Mouse (Mus musculus) embryonic facial prominence, embryonic 12.5 days (tissue): ENCODE data around the gene Klhl32. TPM values are rescaled to one million over a fixed set of nuclear protein-coding genes. Genes with fewer than 3 reads are reported as not detected.

Source experiments
- ATAC-seq: fragments of 200-750 bp; cut with Nextera tagmentation; 2 replicates; pipeline ENCODE4 v1.8.0; 2017; ENCODE audit not compliant: insufficient number of reproducible peaks, insufficient read depth, low FRiP score, low TSS enrichment
- H3K27ac ChIP-seq: fragments of 300-500 bp; sonication (generic); 2 replicates; pipeline ENCODE4 v1.5.1; 2016; ENCODE audit warnings: mild to moderate bottlenecking
- H3K27me3 ChIP-seq: fragments of 300-500 bp; sonication (generic); 2 replicates; pipeline ENCODE4 v1.6.1; 2016; ENCODE audit warnings: mild to moderate bottlenecking, moderate library complexity
- H3K36me3 ChIP-seq: fragments of 300-500 bp; sonication (generic); 2 replicates; pipeline ENCODE4 v1.6.1; 2016; ENCODE audit warnings: mild to moderate bottlenecking
- H3K4me1 ChIP-seq: fragments of 300-500 bp; sonication (generic); 2 replicates; pipeline ENCODE4 v1.6.1; 2016
- H3K4me2 ChIP-seq: fragments of 300-500 bp; sonication (generic); replicated peaks from 2 replicates; pipeline ENCODE4 v1.6.1; 2016; ENCODE audit warnings: mild to moderate bottlenecking, moderate library complexity
- H3K4me3 ChIP-seq: fragments of 300-500 bp; sonication (generic); 2 replicates; pipeline ENCODE4 v1.5.1; 2016; ENCODE audit warnings: mild to moderate bottlenecking
- H3K9ac ChIP-seq: fragments of 300-500 bp; sonication (generic); 2 replicates; pipeline ENCODE4 v1.6.1; 2016; ENCODE audit warnings: mild to moderate bottlenecking, moderate library complexity
- H3K9me3 ChIP-seq: fragments of 300-500 bp; sonication (generic); 2 replicates; pipeline ENCODE4 v1.6.1; 2016; ENCODE audit warnings: mild to moderate bottlenecking, moderate library complexity
- WGBS: fragments of 180-500 bp; shearing (Covaris S2); methylation state at CpG from one replicate; pipeline ENCODE4 v1.1.7; 2016; 5-methylcytosine and 5-hydroxymethylcytosine counted together
- polyA plus RNA-seq: library from polyadenylated mRNA; unstranded; fragments of >200 nt; fragmentation: Nextera tagmentation; extraction: Ambion mirVana; gene quantifications from 2 replicates; pipeline ENCODE4 v1.2.1, GENCODE M21; 2016

Klhl32 gene
- polyA plus RNA-seq, 1 experiment from 2014 or later: 4.1 TPM

DNA sequence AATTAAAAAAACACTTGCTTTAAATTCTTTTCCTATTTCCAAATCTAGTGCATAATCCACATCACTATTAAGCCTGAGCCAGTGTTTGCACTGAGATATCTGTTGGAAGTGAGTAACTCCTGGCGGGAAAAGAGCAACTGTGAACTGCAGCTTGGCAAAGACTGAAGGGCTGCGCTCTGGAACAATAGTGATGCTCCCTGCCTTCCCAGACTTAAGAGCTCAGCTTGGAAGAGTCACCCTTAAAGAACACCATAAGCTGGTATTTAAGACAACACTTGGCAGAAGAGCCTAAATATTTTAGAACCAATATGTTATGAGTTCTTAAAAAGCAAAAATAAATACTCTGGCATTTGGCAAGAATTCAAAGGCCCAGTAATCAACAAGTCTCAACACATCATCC, 55.7 kb downstream of the Klhl32 start:
- no peak overlapping the region for H3K4me2 ChIP-seq
- WGBS: 80% methylated on average over 2 of the region's 2 CpGs

GRCm38 (mm10) chr4:24793726-24794345, 57.1 kb downstream of the Klhl32 start:
- WGBS: 27% methylated on average over 7 of the region's 7 CpGs
- 0 out of 2 replicates have a peak, but pooled peaks cover 2% of the 10 kb centered on the region for H3K9me3 ChIP-seq
- no peak overlapping the region for H3K27ac ChIP-seq
- H3K4me3 ChIP-seq: no peak overlapping the region
- no peaks in the 10 kb centered on the region for H3K4me1 ChIP-seq
- ATAC-seq: no peak
- H3K27me3 ChIP-seq: no peaks in the 10 kb centered on the region
- H3K4me2 ChIP-seq: no peak overlapping the region
- H3K9ac ChIP-seq: no peak overlapping the region
- H3K36me3 ChIP-seq: no peaks in the 10 kb centered on the region

More for the DNA sequence above, 55.7 kb downstream of the Klhl32 start:
- Histone ChIP-seq H3K9me3 (0 out of 2 replicates have a peak, but pooled peaks cover 2% of the 10 kb centered on the region), H3K27me3 (no peaks in the 10 kb centered on the region), H3K4me1 (no peaks in the 10 kb centered on the region), H3K27ac (no peak overlapping the region), H3K4me3 (no peak overlapping the region), H3K9ac (no peak overlapping the region), H3K36me3 (no peaks in the 10 kb centered on the region)
- ATAC-seq: no peak

DNA sequence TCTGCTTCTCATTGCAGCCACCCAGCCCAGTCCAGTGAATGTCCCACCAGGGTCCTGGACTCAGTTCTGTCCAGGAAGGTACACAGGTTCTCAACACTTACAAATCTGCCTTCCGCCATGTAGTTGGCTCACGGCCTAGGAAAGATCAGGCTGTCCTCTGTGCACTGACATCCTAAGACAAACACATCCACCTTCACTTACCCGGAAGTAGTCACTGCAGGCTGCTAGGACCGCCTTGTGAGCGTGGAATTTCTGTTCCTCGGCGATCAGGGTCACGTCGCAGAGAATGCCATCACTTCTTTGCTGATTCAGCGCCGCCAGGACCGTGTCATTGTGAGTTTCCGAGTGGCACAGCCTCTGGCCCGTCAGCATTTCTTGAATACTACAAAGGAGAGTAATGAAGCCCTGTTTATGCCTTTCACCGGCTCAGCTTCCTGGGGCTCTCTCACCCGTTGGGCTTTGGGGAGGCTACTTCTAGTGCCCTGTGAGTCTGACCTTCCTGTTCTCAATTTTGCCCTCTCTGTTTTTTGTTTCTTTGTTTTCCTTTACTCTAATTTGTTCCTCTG, 58.4 kb downstream of the Klhl32 start:
- no peak for ATAC-seq
- H3K9ac ChIP-seq: no peak overlapping the region
- H3K4me3 ChIP-seq: no peak overlapping the region
- 0 out of 2 replicates have a peak overlapping the region, but pooled peaks have one; percentile 14 for H3K4me2 ChIP-seq
- 0 out of 2 replicates have a peak, but pooled peaks cover 2% of the 10 kb centered on the region for H3K9me3 ChIP-seq
- no peak overlapping the region for H3K27ac ChIP-seq
- 16% methylated on average over 16 of the region's 16 CpGs for WGBS
- H3K36me3 ChIP-seq: no peaks in the 10 kb centered on the region
- no peaks in the 10 kb centered on the region for H3K4me1 ChIP-seq
- no peaks in the 10 kb centered on the region for H3K27me3 ChIP-seq

DNA sequence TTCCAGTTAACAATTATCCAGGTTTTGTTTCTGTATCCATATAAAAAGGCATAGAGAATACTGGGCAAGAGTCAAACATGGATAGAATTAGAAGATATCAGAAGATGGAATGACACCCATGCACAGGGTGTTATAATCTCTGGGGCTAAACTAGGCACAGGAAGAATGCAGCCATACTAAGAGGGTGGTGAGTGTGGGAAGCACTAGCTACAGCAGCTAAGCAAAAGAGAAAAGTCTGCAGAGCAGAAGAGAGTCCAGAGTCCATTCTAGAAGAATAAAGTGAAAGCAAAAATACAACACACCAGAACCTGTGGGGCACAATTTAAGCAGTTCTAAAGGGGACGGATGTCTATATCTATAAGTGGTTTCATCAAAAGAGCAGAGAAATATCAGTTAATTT, 61.6 kb downstream of the Klhl32 start:
- Histone ChIP-seq H3K36me3 (no peaks in the 10 kb centered on the region), H3K9me3 (0 out of 2 replicates have a peak, but pooled peaks cover 2% of the 10 kb centered on the region), H3K27me3 (no peaks in the 10 kb centered on the region), H3K4me2 (no peak overlapping the region), H3K9ac (no peak overlapping the region), H3K4me3 (no peak overlapping the region), H3K27ac (no peak overlapping the region), H3K4me1 (no peaks in the 10 kb centered on the region)
- ATAC-seq: no peak
- 82% methylated on average over 1 of the region's 1 CpGs for WGBS

DNA sequence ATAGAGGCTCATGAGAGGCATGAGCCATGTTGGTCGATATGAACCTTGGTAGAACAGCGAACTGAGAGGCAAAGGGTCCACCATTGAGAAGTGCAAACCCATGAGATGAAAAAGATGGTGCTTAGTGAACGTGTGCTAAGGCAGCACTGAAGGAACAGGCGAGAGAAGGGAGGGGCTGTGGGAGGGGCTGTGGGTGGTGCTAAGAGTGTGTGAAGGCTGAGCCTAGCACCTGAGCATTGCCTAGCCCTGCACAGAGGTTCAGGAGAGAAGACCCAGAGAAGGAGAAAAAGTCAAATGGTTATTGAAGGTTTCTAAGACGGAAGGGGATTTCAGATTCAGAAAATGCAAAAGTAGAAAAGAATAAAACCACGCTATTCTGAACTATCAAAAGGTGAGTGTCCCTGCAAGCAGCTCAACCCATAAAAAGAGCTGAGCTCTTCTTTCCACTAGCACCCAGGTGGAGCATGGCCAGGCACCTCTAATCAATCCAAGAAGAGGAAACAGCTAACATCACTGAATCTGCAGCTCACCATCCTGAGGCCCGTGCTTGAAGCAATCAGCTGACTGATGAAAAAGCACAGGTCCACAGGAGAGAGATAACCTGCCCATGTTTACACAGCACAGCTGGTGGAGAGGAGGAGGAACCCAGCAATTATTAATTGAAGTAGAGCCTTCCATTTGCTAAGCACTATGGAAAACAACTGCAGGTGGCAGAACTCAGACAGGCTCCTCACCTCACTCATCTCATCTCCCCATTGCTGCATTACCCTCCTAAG, 65.0 kb downstream of the Klhl32 start:
- H3K36me3 ChIP-seq: no peaks in the 10 kb centered on the region
- H3K9ac ChIP-seq: no peak overlapping the region
- no peak overlapping the region for H3K4me2 ChIP-seq
- no peak overlapping the region for H3K4me3 ChIP-seq
- no peaks in the 10 kb centered on the region for H3K4me1 ChIP-seq
- no peaks in the 10 kb centered on the region for H3K27me3 ChIP-seq
- no peak for ATAC-seq
- 56% methylated on average over 7 of the region's 7 CpGs for WGBS
- H3K9me3 ChIP-seq: no peaks in the 10 kb centered on the region
- H3K27ac ChIP-seq: no peak overlapping the region

- Histone ChIP-seq H3K4me2 (no peak overlapping the region), H3K9ac (no peak overlapping the region), H3K36me3 (no peaks in the 10 kb centered on the region), H3K27ac (no peak overlapping the region), H3K4me3 (no peak overlapping the region), H3K9me3 (no peaks in the 10 kb centered on the region), H3K4me1 (no peaks in the 10 kb centered on the region), H3K27me3 (no peaks in the 10 kb centered on the region)
- 82% methylated on average over 2 of the region's 2 CpGs for WGBS
- ATAC-seq: no peak
Measured at GRCm38 (mm10) chr4:24765919-24766318, 85.0 kb downstream of the Klhl32 start.

DNA sequence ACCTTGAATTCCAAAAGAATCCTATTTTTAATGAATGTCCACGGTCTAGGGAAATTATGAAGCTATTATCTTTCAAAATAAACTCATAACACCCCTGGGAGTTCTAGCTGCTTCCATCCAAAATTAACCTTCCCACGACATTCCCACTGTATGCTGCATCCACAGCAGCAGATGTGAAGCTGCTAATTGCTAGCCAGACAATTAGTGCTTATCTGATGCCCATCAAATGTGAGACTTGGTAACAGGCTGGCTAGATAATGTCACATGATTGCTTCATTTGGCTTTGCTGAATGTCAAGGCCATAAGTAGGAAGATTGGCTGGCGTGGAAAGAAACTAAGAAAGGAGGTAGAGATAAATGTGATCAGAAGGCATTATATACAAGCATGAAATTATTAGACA, 85.5 kb downstream of the Klhl32 start:
- no peak overlapping the region for H3K4me3 ChIP-seq
- no peaks in the 10 kb centered on the region for H3K27me3 ChIP-seq
- ATAC-seq: no peak
- no peaks in the 10 kb centered on the region for H3K4me1 ChIP-seq
- no peak overlapping the region for H3K4me2 ChIP-seq
- H3K9ac ChIP-seq: no peak overlapping the region
- no peaks in the 10 kb centered on the region for H3K9me3 ChIP-seq
- no peak overlapping the region for H3K27ac ChIP-seq
- no peaks in the 10 kb centered on the region for H3K36me3 ChIP-seq
- 52% methylated on average over 3 of the region's 3 CpGs for WGBS

- Histone ChIP-seq H3K9ac (no peak overlapping the region), H3K4me3 (no peak overlapping the region), H3K4me2 (no peak overlapping the region), H3K27ac (no peak overlapping the region), H3K27me3 (no peaks in the 10 kb centered on the region), H3K36me3 (no peaks in the 10 kb centered on the region), H3K9me3 (no peaks in the 10 kb centered on the region), H3K4me1 (no peaks in the 10 kb centered on the region)
- 82% methylated on average over 2 of the region's 2 CpGs for WGBS
- no peak for ATAC-seq
Measured at GRCm38 (mm10) chr4:24764558-24764957, 86.4 kb downstream of the Klhl32 start.

DNA sequence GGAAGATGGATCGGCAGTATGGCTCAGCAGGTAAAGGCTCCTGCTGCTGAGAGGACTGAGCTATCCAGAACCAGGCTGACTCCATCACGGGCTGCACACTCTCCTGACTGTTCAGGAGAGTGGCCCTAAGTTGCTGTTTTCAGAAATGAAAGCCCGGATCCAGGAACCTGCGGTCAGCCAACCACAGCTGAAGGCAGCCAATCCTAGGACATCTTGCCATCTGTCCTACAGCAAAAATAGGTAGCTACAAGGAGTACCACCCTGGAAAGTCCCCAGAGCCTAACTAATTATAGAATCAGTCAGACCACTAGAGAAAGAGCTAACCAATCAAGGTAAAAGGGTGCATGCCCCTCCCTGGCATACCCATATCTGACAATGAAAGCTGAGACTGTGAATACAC, 87.5 kb downstream of the Klhl32 start:
- Histone ChIP-seq H3K9me3 (no peaks in the 10 kb centered on the region), H3K4me3 (no peak overlapping the region), H3K36me3 (no peaks in the 10 kb centered on the region), H3K4me1 (no peaks in the 10 kb centered on the region), H3K9ac (no peak overlapping the region), H3K27me3 (no peaks in the 10 kb centered on the region), H3K27ac (no peak overlapping the region), H3K4me2 (no peak overlapping the region)
- WGBS: 82% methylated on average over 4 of the region's 4 CpGs
- no peak for ATAC-seq

DNA sequence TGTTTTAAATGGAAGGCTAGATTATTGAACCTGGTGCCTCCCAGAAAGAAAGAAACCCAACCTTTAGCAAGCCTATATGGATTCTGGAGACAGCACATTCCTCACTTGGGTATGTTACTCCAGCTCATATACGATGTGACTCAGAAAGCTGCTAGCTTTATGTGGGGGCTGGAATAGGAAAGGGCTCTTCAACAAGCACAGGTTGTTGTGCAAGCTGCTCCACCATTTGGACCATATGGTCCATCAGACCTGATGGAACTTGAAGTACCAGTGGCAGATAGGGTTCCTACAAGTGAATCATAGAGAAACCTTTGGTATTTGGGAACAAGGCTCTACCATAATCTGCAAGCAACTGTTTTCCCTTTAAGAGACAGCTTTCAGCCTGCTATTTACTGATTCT, 92.0 kb downstream of the Klhl32 start:
- H3K4me1 ChIP-seq: no peaks in the 10 kb centered on the region

DNA sequence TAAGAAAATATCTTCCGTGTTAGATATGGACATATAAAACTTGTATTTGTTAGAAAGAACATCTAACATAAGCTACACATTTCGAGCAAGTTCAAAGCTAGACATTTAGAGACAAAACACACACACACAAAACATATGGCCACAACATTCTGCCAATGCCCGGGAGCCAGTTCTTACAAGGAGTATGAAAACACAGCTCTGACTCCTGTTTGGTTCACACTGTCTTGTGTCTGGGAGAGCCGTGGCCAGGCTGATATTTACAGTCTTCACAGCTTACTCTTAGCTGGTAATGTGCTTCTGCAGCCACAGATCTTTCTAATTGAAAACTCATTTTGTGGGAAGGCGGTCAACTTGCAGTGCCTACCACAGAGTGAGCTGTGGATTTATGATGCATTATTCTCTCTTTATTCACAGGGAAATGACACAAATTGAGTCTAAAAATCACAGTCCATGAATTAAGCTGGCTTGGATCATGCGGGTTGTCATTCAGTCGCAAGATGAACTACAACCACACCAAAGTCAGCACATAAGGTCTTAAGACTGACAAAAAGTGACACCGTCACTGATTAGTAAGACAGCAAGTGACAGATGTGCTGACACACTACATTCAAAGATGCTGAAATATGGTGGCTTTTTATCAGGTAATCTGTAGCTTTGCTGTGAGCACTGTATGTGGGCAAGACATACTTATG, 98.3 kb downstream of the Klhl32 start:
- no peak overlapping the region for H3K4me3 ChIP-seq
- no peak overlapping the region for H3K9ac ChIP-seq
- ATAC-seq: no peak
- H3K4me2 ChIP-seq: no peak overlapping the region
- no peaks in the 10 kb centered on the region for H3K36me3 ChIP-seq
- no peaks in the 10 kb centered on the region for H3K9me3 ChIP-seq
- 82% methylated on average over 8 of the region's 8 CpGs for WGBS
- H3K4me1 ChIP-seq: no peaks in the 10 kb centered on the region
- H3K27ac ChIP-seq: no peak overlapping the region
- no peaks in the 10 kb centered on the region for H3K27me3 ChIP-seq

More for the DNA sequence above, 92.0 kb downstream of the Klhl32 start:
- Histone ChIP-seq H3K27me3 (no peaks in the 10 kb centered on the region), H3K9me3 (no peaks in the 10 kb centered on the region), H3K4me3 (no peak overlapping the region), H3K27ac (no peak overlapping the region), H3K4me2 (no peak overlapping the region), H3K9ac (no peak overlapping the region), H3K36me3 (no peaks in the 10 kb centered on the region)
- no peak for ATAC-seq
- 83% methylated on average over 1 of the region's 1 CpGs for WGBS
